Mouse (Mus musculus) stomach, postnatal 0 days (tissue): ENCODE results near the gene Gpr182. TPM values are rescaled to one million over a fixed set of nuclear protein-coding genes. Genes with fewer than 3 reads are reported as not detected.
A peak's percentile ranks its signal among the peaks of the same experiment; 100 is the strongest.

Experiments
- ATAC-seq: fragments of 200-750 bp; cut with Nextera tagmentation; 2 replicates; pipeline ENCODE4 v1.8.0; 2017; ENCODE audit not compliant: low FRiP score, low TSS enrichment
- DNase-seq: peaks from one replicate; pipeline ENCODE4 v3.0.0-alpha.2; 2016; ENCODE audit warnings: low spot score
- H3K27ac ChIP-seq: fragments of 300-500 bp; sonication (generic); replicated peaks from 2 replicates; pipeline ENCODE4 v1.5.1; 2014; ENCODE audit warnings: mild to moderate bottlenecking, control low read depth
- H3K27me3 ChIP-seq: fragments of 300-500 bp; sonication (generic); 2 replicates; pipeline ENCODE4 v1.6.1; 2014; ENCODE audit warnings: low read length; ENCODE audit not compliant: control insufficient read depth, insufficient read depth
- H3K36me3 ChIP-seq: fragments of 300-500 bp; sonication (generic); 2 replicates; pipeline ENCODE4 v1.6.1; 2014; ENCODE audit warnings: low read length, mixed read lengths; ENCODE audit not compliant: control insufficient read depth, insufficient read depth
- H3K4me1 ChIP-seq: fragments of 300-500 bp; sonication (generic); replicated peaks from 2 replicates; pipeline ENCODE4 v1.6.1; 2014; ENCODE audit warnings: antibody characterized with exemption; ENCODE audit not compliant: control insufficient read depth, insufficient read depth
- H3K4me2 ChIP-seq: fragments of 300-500 bp; sonication (generic); replicated peaks from 2 replicates; pipeline ENCODE4 v1.6.1; 2014; ENCODE audit warnings: low read depth, mild to moderate bottlenecking, control low read depth, moderate library complexity
- H3K4me3 ChIP-seq: fragments of 300-500 bp; sonication (generic); 2 replicates; pipeline ENCODE4 v1.5.1; 2014; ENCODE audit warnings: low read depth, low read length, control low read depth
- H3K9ac ChIP-seq: fragments of 300-500 bp; sonication (generic); 2 replicates; pipeline ENCODE4 v1.6.1; 2014; ENCODE audit warnings: mild to moderate bottlenecking, low read length, control low read depth, mixed read lengths
- H3K9me3 ChIP-seq: fragments of 300-500 bp; sonication (generic); 2 replicates; pipeline ENCODE4 v1.6.1; 2016; ENCODE audit warnings: low read length; ENCODE audit not compliant: control insufficient read depth
- CTCF ChIP-seq: IDR thresholded peaks from 2 replicates; pipeline ENCODE4 v1.5.1; 2016; ENCODE audit warnings: antibody characterized with exemption, low read depth, mild to moderate bottlenecking, moderate library complexity
- EP300 ChIP-seq: optimal IDR thresholded peaks from 2 replicates; pipeline ENCODE3; 2016; ENCODE audit warnings: antibody characterized with exemption
- WGBS: fragments of 180-500 bp; shearing (Covaris S2); extraction: QIAGEN DNeasy Blood & Tissue Kit; methylation state at CpG from one replicate; pipeline ENCODE4 v1.1.7; 2014; 5-methylcytosine and 5-hydroxymethylcytosine counted together
- polyA plus RNA-seq: library from polyadenylated mRNA; unstranded; fragments of >200 nt; fragmentation: Nextera tagmentation; extraction: Ambion mirVana; gene quantifications from 2 replicates; pipeline ENCODE4 v1.2.1, GENCODE M21; 2015

Gene Gpr182
- polyA plus RNA-seq, 1 experiment from 2014 or later: 0.92 TPM

DNA sequence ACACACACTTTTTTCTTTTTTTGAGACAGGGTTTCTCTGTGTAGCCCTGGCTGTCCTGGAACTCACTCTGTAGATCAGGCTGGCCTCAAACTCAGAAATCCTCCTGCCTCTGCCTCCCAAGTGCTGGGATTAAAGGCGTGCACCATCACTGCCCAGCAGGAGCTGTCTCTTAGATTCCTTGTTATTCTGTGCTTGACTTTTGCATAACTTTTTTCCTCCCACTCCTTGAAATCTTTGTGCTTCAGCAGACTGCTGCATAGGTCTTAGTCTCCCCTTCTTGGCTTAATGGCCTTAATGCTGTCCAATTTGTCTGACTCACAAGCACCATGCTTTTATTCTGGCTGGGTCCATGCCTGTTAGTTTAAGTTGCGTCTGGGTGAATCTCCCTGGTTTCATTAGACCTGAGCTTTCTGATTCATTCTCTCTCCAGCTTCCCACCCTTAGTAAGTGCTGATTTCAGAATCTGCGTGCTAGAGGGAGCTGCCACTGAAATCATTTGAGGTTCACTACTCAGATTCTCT lies 42.6 kb downstream of the Gpr182 start:
- TF ChIP-seq EP300 (no peak), CTCF (no peak)
- H3K9me3 ChIP-seq: no peaks in the 10 kb centered on the region
- H3K27ac ChIP-seq: no peak overlapping the region
- H3K9ac ChIP-seq: no peak overlapping the region
- no peak overlapping the region for H3K4me2 ChIP-seq
- H3K27me3 ChIP-seq: no peaks in the 10 kb centered on the region
- no peaks in the 10 kb centered on the region for H3K36me3 ChIP-seq
- H3K4me3 ChIP-seq: no peak overlapping the region
- H3K4me1 ChIP-seq: no peaks in the 10 kb centered on the region
- WGBS: 75% methylated on average over 3 of the region's 3 CpGs
- DNase-seq (no peak), ATAC-seq (no peak)

DNA sequence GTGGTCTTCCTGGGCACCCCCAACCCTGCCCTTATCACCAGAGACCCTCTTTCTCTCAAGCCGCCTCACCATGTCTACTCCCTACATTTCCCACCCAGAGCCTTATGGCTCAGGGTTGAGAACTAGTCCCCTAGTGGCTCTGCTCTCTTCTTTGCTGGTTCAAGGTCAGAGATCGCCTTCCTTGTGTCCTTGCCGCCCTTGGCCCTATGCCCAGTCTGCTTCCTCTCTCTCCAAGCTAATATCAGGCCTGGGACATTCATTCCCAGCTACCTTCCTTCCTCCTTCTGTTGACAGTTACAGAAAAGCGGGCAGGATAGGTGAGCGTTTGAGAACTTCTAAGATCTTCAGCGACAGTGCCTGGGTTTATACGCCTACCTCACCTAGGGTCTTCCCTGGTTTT lies 43.8 kb downstream of the Gpr182 start:
- Histone ChIP-seq H3K4me1 (no peaks in the 10 kb centered on the region), H3K27ac (no peak overlapping the region), H3K9ac (no peak overlapping the region), H3K9me3 (no peaks in the 10 kb centered on the region), H3K27me3 (no peaks in the 10 kb centered on the region), H3K36me3 (no peaks in the 10 kb centered on the region), H3K4me3 (no peak overlapping the region), H3K4me2 (no peak overlapping the region)
- no peak for ATAC-seq
- 65% methylated on average over 7 of the region's 7 CpGs for WGBS
- TF ChIP-seq EP300: no peak
- TF ChIP-seq CTCF: no peak
- peak; percentile 53 for DNase-seq

DNA sequence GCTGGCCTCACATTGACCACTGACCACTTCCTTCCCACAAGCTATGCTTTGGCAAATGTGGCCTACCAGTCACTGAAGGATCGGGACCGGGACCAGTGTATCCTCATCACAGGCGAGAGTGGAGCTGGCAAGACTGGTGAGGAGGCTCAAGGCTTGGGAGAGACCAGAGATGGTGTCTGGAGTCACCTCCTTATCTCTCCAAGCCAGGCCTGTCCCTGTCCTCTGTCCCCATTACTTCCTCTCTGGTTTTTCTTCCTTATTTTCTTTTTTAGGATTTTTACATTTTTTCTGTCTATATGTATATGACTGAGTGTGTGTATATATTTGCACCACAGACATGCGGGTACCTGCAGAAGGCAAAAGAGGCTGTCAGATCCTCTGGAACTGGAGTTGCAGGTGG lies 45.7 kb downstream of the Gpr182 start:
- no peak for ATAC-seq
- H3K4me3 ChIP-seq: no peak overlapping the region
- no peak overlapping the region for H3K4me2 ChIP-seq
- no peaks in the 10 kb centered on the region for H3K27me3 ChIP-seq
- no peaks in the 10 kb centered on the region for H3K9me3 ChIP-seq
- no peaks in the 10 kb centered on the region for H3K4me1 ChIP-seq
- TF ChIP-seq EP300 (no peak), CTCF (no peak)
- DNase-seq: no peak
- 84% methylated on average over 4 of the region's 4 CpGs for WGBS
- no peaks in the 10 kb centered on the region for H3K36me3 ChIP-seq
- no peak overlapping the region for H3K27ac ChIP-seq
- H3K9ac ChIP-seq: no peak overlapping the region

DNA sequence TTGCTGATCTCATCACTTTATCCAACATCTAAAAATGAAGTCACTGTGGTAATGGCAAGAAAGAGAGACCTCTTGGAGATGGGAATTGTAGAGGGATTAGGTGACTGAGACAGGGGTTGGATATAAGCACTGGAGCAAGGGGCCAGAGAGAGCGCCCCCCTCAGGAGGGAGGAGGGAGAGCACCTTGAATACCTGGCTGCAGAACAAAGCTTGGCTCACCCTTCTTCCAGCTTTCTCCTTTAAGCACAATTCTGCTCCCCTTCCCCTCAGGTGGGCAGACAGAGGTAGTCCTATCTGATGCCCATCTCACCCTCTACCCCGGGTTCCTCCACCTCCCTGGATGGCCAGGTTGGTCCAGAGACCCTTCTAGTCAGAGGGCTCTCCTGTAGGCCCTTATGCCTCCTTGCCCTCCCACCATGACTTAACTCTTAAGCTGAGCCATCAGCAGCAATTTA lies 46.7 kb downstream of the Gpr182 start, which contains the start of gene Myo1a:
Gene Myo1a (plus strand): TSS at position 405 of the 455 bp plus-strand sequence.
- Histone ChIP-seq H3K36me3 (no peaks in the 10 kb centered on the region), H3K9me3 (no peaks in the 10 kb centered on the region), H3K4me3 (peak within 1 kb of the TSS; percentile 19), H3K9ac (no peak within 1 kb of the TSS), H3K27me3 (no peaks in the 10 kb centered on the region), H3K4me1 (no peaks in the 10 kb centered on the region), H3K27ac (peak within 1 kb of the TSS; percentile 78), H3K4me2 (peak within 1 kb of the TSS; percentile 34)
- DNase-seq (no peak), ATAC-seq (no peak)
- peak; percentile 42 for TF ChIP-seq CTCF
- no peak for TF ChIP-seq EP300
- 78% methylated on average over 2 of the region's 2 CpGs for WGBS

DNA sequence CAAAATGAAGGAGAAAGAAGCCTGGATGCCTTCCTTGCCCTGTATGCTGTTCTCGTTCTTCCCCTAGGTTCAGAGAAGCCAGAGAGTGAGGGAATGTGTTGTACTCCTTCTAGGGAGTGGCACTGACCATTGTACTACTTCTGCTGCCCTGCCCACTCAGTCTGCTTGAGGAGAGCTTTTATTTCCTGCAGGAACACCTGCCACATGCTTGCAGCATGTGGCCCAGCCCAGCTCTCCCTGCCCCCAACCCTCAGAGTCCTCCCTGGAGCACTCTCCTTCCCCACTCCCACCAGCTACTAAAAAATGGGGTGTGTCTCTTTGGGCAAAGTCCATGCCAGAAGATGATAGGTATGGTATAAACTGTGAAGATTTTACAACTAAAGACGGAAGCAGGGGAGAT lies 47.2 kb downstream of the Gpr182 start:
- TF ChIP-seq CTCF (no peak), EP300 (no peak)
- Histone ChIP-seq H3K4me2 (0 out of 2 replicates have a peak overlapping the region, but pooled peaks have one; percentile 34), H3K9me3 (no peaks in the 10 kb centered on the region), H3K36me3 (no peaks in the 10 kb centered on the region; the same call in 1 of the 2 replicates), H3K27me3 (no peaks in the 10 kb centered on the region), H3K4me3 (no peak overlapping the region), H3K27ac (peak overlapping the region; percentile 78; the same call in 1 of the 2 replicates), H3K4me1 (no peaks in the 10 kb centered on the region), H3K9ac (no peak overlapping the region)
- DNase-seq (peak; percentile 69), ATAC-seq (peak; percentile 90)
- 43% methylated on average over 2 of the region's 2 CpGs for WGBS

DNA sequence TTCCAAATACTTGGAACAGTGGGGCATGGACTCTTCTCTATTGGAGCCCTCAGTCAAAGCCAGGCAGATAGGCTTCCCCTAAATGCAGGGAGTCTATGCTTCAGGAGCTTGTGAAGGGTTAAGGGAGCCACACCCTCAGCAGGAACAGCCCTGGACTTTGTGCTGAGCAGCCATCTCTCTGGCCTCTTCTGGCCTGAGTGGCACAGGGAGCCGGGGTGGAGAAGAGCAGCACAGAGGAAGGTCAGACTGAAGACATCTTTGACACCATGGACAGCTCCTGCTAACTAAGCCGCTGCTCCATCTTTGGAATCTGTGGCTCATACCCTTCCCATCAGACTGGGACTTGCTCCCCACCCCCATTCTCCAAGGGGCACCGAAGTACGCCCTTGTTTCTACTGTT lies 48.2 kb downstream of the Gpr182 start:
- ATAC-seq: peak; percentile 79
- no peak overlapping the region for H3K9ac ChIP-seq

More for the DNA sequence above, 48.2 kb downstream of the Gpr182 start:
- Histone ChIP-seq H3K9me3 (no peaks in the 10 kb centered on the region), H3K4me3 (peak overlapping the region; percentile 19), H3K27ac (peak overlapping the region; percentile 78), H3K4me1 (no peaks in the 10 kb centered on the region), H3K4me2 (peak overlapping the region; percentile 34), H3K36me3 (no peaks in the 10 kb centered on the region; the same call in 1 of the 2 replicates), H3K27me3 (no peaks in the 10 kb centered on the region)
- 36% methylated on average over 4 of the region's 4 CpGs for WGBS
- TF ChIP-seq CTCF (no peak), EP300 (no peak)
- DNase-seq: peak; percentile 66
